Mouse (Mus musculus) CH12.LX (cell line): Measurements from ENCODE around the gene Vmn1r198. TPM values are rescaled to one million over a fixed set of nuclear protein-coding genes. Genes with fewer than 3 reads are reported as not detected.

Experiments used
- DNase-seq: peaks from one replicate; pipeline ENCODE4 v3.0.0-alpha.2; 2013; ENCODE audit errors: extremely low read depth
- H3K27ac ChIP-seq: 2 replicates; pipeline ENCODE4 v1.5.1; 2012; ENCODE audit warnings: low read depth, mild to moderate bottlenecking, control low read depth, moderate library complexity; ENCODE audit not compliant: insufficient read depth
- H3K27me3 ChIP-seq: replicated peaks from 2 replicates; pipeline ENCODE3; 2012; ENCODE audit warnings: inconsistent platforms
- H3K36me3 ChIP-seq, 2 experiments: replicated peaks in 1 of 2; 2 replicates each; pipeline versions ENCODE3 to v1.6.1; 2012; ENCODE audit warnings: inconsistent platforms in 1 of 2, low read length in 1 of 2, mild to moderate bottlenecking in 1 of 2, mixed read lengths in 1 of 2, moderate library complexity in 1 of 2; ENCODE audit not compliant: control insufficient read depth in 1 of 2, insufficient read depth in 1 of 2
- H3K4me1 ChIP-seq, 2 experiments: 2 replicates each; pipeline ENCODE4 v1.6.1; 2012; ENCODE audit warnings: inconsistent platforms in 1 of 2, moderate library complexity in 1 of 2; ENCODE audit not compliant: insufficient read depth in 2 of 2, control insufficient read depth in 1 of 2
- H3K4me2 ChIP-seq: 2 replicates; pipeline ENCODE4 v1.6.1; 2012; ENCODE audit warnings: low read depth, mild to moderate bottlenecking, control low read depth; ENCODE audit not compliant: poor library complexity, insufficient read depth, severe bottlenecking
- H3K4me3 ChIP-seq, 3 experiments: fragments of 150-350 bp in 1 of 3; sonication (generic) in 1 of 3; replicated peaks in 1 of 3; 2 replicates each; pipeline versions ENCODE3 to v1.5.1; 2011 to 2012; ENCODE audit warnings: low read depth in 2 of 3, low read length in 2 of 3, mild to moderate bottlenecking in 2 of 3, moderate library complexity in 2 of 3, control low read depth in 1 of 3, improper control_type of control experiment in 1 of 3, inconsistent platforms in 1 of 3, mixed read lengths in 1 of 3; ENCODE audit not compliant: poor library complexity in 1 of 3
- H3K79me2 ChIP-seq: replicated peaks from 2 replicates; pipeline ENCODE4 v1.6.1; 2012; ENCODE audit warnings: mild to moderate bottlenecking, moderate library complexity; ENCODE audit not compliant: control insufficient read depth, poor library complexity, insufficient read depth, severe bottlenecking; ENCODE audit errors: extremely low read depth
- H3K9ac ChIP-seq: 2 replicates; pipeline ENCODE4 v1.6.1; 2012; ENCODE audit warnings: low read depth, mild to moderate bottlenecking, control low read depth, moderate library complexity; ENCODE audit not compliant: insufficient read depth
- H3K9me3 ChIP-seq: replicated peaks from 2 replicates; pipeline ENCODE3; 2012; ENCODE audit warnings: low read length, inconsistent platforms, mixed read lengths
- CHD1 ChIP-seq: IDR thresholded peaks from 2 replicates; pipeline ENCODE4 v1.6.1; 2012; ENCODE audit warnings: low read depth, low read length, improper control_type of control experiment, inconsistent platforms
- CHD2 ChIP-seq: IDR thresholded peaks from 2 replicates; pipeline ENCODE4 v1.6.1; 2011; ENCODE audit warnings: low read length, improper control_type of control experiment
- E2F4 ChIP-seq: IDR thresholded peaks from 2 replicates; pipeline ENCODE4 v1.6.1; 2011; ENCODE audit warnings: low read depth, low read length, improper control_type of control experiment; ENCODE audit not compliant: insufficient replicate concordance
- ETS1 ChIP-seq: conservative IDR thresholded peaks from 2 replicates; pipeline ENCODE4 v1.6.1; 2012; ENCODE audit warnings: low read depth, mild to moderate bottlenecking, inconsistent platforms, low read length, improper control_type of control experiment, moderate library complexity
- HCFC1 ChIP-seq: IDR thresholded peaks from 2 replicates; pipeline ENCODE4 v1.6.1; 2012; ENCODE audit warnings: low read depth, mild to moderate bottlenecking, inconsistent platforms, low read length, improper control_type of control experiment
- IRF4 ChIP-seq: IDR thresholded peaks from 2 replicates; pipeline ENCODE4 v1.6.1; 2014; ENCODE audit warnings: low read depth, mild to moderate bottlenecking, inconsistent platforms, low read length, improper control_type of control experiment
- JUN ChIP-seq: IDR thresholded peaks from 2 replicates; pipeline ENCODE4 v1.6.1; 2011; ENCODE audit warnings: low read depth, mild to moderate bottlenecking, low read length, improper control_type of control experiment, moderate library complexity; ENCODE audit not compliant: insufficient read depth
- MAFK ChIP-seq: IDR thresholded peaks from 2 replicates; pipeline ENCODE4 v1.6.1; 2011; ENCODE audit warnings: low read length, improper control_type of control experiment; ENCODE audit not compliant: insufficient replicate concordance
- PAX5 ChIP-seq: IDR thresholded peaks from 2 replicates; pipeline ENCODE4 v1.6.1; 2012; ENCODE audit warnings: low read length, inconsistent platforms, mixed read lengths
- POLR2AphosphoS2 ChIP-seq: IDR thresholded peaks from 2 replicates; pipeline ENCODE4 v1.6.1; 2011; ENCODE audit warnings: low read depth, low read length, improper control_type of control experiment
- RCOR1 ChIP-seq: conservative IDR thresholded peaks from 2 replicates; pipeline ENCODE4 v1.6.1; 2012; ENCODE audit warnings: low read depth, mild to moderate bottlenecking, inconsistent platforms, low read length, improper control_type of control experiment
- SIN3A ChIP-seq: IDR thresholded peaks from 2 replicates; pipeline ENCODE4 v1.6.1; 2012; ENCODE audit warnings: low read length, improper control_type of control experiment, inconsistent platforms
- TCF12 ChIP-seq: IDR thresholded peaks from 2 replicates; pipeline ENCODE4 v1.6.1; 2014; ENCODE audit warnings: low read depth, mild to moderate bottlenecking, inconsistent platforms, low read length, improper control_type of control experiment
- UBTF ChIP-seq: IDR thresholded peaks from 2 replicates; pipeline ENCODE4 v1.6.1; 2012; ENCODE audit warnings: low read depth, mild to moderate bottlenecking, inconsistent platforms, low read length, improper control_type of control experiment, moderate library complexity
- ZKSCAN1 ChIP-seq: IDR thresholded peaks from 2 replicates; pipeline ENCODE4 v1.6.1; 2012; ENCODE audit warnings: low read depth, inconsistent platforms, low read length, improper control_type of control experiment, borderline replicate concordance
- dilution Hi-C: fragments of 300-500 bp; cut with MboI; formaldehyde crosslinking; loops from 2 replicates; pipeline ENCODE4 v1.14.3; 2020; ENCODE audit warnings: low sequenced_read_pairs; ENCODE audit not compliant: extremely low pct_unique_long_range_greater_than_20kb, extremely low pct_ligation_motif_present
- in situ Hi-C: fragments of 300-500 bp; cut with MboI; formaldehyde crosslinking; loops from 3 replicates; pipeline ENCODE4 v1.14.3; 2019; ENCODE audit warnings: low sequenced_read_pairs, low pct_ligation_motif_present, low pct_unique_long_range_greater_than_20kb, mixed read lengths
- polyA plus RNA-seq: library from polyadenylated mRNA; unstranded; fragments of >175 nt; gene quantifications from 2 replicates; pipeline ENCODE4 v1.2.1, GENCODE M21; 2012; ENCODE audit warnings: low read depth; ENCODE audit not compliant: insufficient read length
- total RNA-seq, 2 experiments: library from RNA; depleted of rRNA; stranded (reverse); fragments of 300-350 nt in 1 of 2; fragments of >200 nt in 1 of 2; gene quantifications; 2 replicates each; pipeline ENCODE4 v1.2.3; 2012 to 2014

The Vmn1r198 gene
- total and polyA plus RNA-seq, 3 experiments, result not detected

DNA sequence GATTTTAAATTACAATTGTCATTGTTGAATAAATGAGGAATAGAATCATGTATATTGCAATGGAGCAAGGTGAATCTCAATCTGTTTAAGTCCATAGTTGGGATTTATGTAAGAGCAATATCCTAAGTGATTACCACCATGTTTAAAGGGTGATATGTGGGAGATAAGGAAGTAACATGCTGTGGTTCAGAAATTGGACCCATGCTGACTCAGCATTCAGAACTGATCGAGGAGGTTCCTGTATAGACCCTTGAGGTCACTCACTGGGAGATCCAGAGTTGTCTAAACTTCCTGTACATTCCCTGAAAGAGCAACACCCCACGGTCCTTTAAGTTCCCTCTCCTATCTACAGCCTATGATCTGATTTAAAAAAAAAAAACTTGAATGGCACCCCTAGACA lies 16.9 kb upstream of the Vmn1r198 start:
- in situ Hi-C loops (no loop called here), dilution Hi-C loops (no loop called here)
- peak; percentile 91 for TF ChIP-seq MAFK
- TF ChIP-seq PAX5, result no peak

DNA sequence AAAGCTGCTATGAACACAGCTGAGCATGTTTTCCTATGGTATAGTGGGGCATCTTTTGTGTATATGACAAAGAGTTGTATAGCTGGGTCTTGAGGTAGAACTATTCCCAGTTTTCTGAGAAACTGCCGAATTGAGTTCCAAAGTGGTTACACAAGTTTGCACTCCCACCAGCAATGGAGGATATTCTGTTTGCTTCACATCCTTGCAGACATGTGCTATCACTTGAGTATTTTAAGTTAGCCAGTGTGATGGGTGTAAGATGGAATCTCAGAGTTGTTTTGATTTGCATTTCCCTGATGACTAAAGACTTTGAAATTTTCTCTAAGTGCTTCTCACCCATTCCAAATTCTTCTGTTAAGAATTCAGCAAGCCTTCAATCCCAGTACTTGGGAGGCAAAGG lies 14.6 kb upstream of the Vmn1r198 start:
- no peak for DNase-seq
- TF ChIP-seq RCOR1 (no peak), E2F4 (no peak), JUN (no peak), POLR2AphosphoS2 (no peak), HCFC1 (no peak), CHD2 (no peak), IRF4 (no peak), ZKSCAN1 (no peak), SIN3A (no peak), UBTF (no peak)
- TF ChIP-seq, all 38 proteins: peak for 0
- H3K27ac ChIP-seq, result no peak overlapping the region
- no peaks in the 10 kb centered on the region for H3K79me2 ChIP-seq
- no peak overlapping the region for H3K4me3 ChIP-seq
- H3K9ac ChIP-seq, result no peak overlapping the region
- H3K36me3 ChIP-seq, result no peaks in the 10 kb centered on the region
- no peaks in the 10 kb centered on the region for H3K9me3 ChIP-seq
- H3K4me1 ChIP-seq, result no peaks in the 10 kb centered on the region
- H3K27me3 ChIP-seq, result no peaks in the 10 kb centered on the region
- in situ Hi-C loops, result no loop called here
- dilution Hi-C loops, result no loop called here
- no peak overlapping the region for H3K4me2 ChIP-seq

More for the DNA sequence above, 16.9 kb upstream of the Vmn1r198 start:
- Histone ChIP-seq H3K27me3 (no peaks in the 10 kb centered on the region), H3K4me3 (no peak overlapping the region), H3K4me1 (no peaks in the 10 kb centered on the region), H3K36me3 (no peaks in the 10 kb centered on the region), H3K9me3 (no peaks in the 10 kb centered on the region), H3K9ac (no peak overlapping the region), H3K79me2 (no peaks in the 10 kb centered on the region), H3K4me2 (no peak overlapping the region), H3K27ac (no peak overlapping the region)
- DNase-seq, result no peak

DNA sequence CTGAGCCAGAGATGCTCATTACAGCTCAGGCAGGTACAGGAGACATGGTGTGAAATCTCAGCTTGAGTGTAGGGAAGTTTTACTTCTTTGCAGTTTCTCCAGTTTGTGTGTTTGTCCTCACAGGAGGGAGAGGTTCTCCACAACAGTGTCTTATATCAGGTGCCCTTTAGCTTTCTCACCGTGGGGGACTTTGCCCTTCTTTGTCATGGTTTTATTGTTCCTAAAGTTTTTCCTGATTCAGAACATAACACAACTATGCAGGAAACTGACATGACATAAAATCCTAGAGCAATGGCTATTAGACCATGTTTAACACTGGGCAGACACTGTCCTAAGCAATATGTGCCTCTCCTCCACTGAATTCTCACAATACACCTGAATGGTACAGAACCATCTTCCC lies 649 bp downstream of the Vmn1r198 start:
- H3K4me2 ChIP-seq, result no peak overlapping the region
- DNase-seq, result no peak
- no peaks in the 10 kb centered on the region for H3K27me3 ChIP-seq
- no peaks in the 10 kb centered on the region for H3K36me3 ChIP-seq
- H3K27ac ChIP-seq, result no peak overlapping the region
- H3K79me2 ChIP-seq, result no peaks in the 10 kb centered on the region
- TF ChIP-seq ETS1 (no peak), E2F4 (no peak), TCF12 (no peak), CHD1 (no peak)
- TF ChIP-seq, all 38 proteins: peak for 0
- H3K9ac ChIP-seq, result no peak overlapping the region
- no peaks in the 10 kb centered on the region for H3K9me3 ChIP-seq
- dilution Hi-C loops, result no loop called here
- H3K4me1 ChIP-seq, result peaks cover 0 to 4% of the 10 kb centered on the region in 2 experiments; a peak in 1 of 4 replicates
- no peak overlapping the region for H3K4me3 ChIP-seq
- in situ Hi-C loops, result no loop called here
